Mouse (Mus musculus): Measurements from ENCODE around the gene Eif4e. TPM values are rescaled to one million over a fixed set of nuclear protein-coding genes. Genes with fewer than 3 reads are reported as not detected.
A peak's percentile ranks its signal among the peaks of the same experiment; 100 is the strongest.
"Not testable (repeated sequence)": the region's sequence is repeated elsewhere in the genome, so short reads cannot be mapped to it uniquely, and the experiment has no call there.

Gene Eif4e
- polyA plus RNA-seq, 1 experiment from 2014 or later = 401 TPM

DNA sequence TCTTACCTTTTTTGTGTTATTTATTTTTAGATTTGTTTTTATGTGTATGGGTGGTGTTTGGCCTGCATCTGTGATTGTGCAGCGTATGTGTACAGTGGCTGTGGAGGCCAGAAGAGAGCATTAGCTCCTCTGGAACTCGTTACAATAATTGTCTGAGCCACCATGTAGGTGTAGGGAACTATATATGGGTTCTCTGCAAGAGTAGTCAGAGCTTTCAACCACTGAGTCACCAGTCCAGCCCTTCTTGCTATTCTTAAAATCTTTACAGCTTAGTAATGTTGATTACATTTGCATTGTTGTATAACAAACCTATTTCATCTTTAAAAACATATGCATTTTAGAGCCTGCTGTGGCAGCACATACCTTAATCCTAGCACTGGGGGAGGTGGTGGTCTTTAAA, 20.7 kb downstream of the Eif4e start:
- Histone ChIP-seq H3K36me3 (ENCODE audit: control insufficient read depth, insufficient read depth, low read length) (peaks cover 7% of the 10 kb centered on the region; the same call in 1 of the 2 replicates), H3K27ac (ENCODE audit: low read depth, low read length) (no peak overlapping the region), H3K4me3 (ENCODE audit: low read depth, low read length) (no peak overlapping the region), H3K9ac (ENCODE audit: low read depth, low read length) (no peak overlapping the region), H3K27me3 (ENCODE audit: control insufficient read depth, insufficient read depth, low read length) (no peaks in the 10 kb centered on the region), H3K4me2 (replicated peaks; ENCODE audit: low read depth, low read length) (no peak overlapping the region), H3K4me1 (replicated peaks; ENCODE audit: control insufficient read depth, insufficient read depth, low read length) (no peaks in the 10 kb centered on the region), H3K9me3 (ENCODE audit: control insufficient read depth, low read length) (no peaks in the 10 kb centered on the region)
- DNase-seq (ENCODE audit: low spot score) (no peak), ATAC-seq (ENCODE audit: low FRiP score) (no peak)
- whole genome bisulfite sequencing = 91% methylated on average over 2 of the region's 2 CpGs

DNA sequence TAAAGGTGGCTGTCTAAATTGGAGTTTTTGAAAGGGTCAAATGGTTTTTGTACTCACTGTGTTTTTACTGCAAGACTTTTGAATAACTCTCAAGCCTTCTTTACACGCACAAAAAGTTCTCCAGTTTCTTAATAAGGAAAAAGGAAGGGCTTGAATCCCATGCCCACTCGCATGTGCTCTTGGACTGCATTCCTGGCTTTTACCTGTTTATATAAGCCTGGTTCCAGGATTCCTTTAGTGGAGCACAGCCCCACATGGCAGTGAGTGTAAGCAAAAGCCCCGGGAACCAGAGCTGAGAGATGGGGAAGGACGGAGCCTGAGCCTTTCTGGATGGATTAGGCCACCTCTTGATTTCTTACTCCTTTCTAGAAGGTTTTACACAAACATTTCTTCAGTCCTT, 23.1 kb downstream of the Eif4e start:
- DNase-seq (ENCODE audit: low spot score) = no peak
- 89% methylated on average over 4 of the region's 4 CpGs for WGBS
- no peak for ATAC-seq (ENCODE audit: low FRiP score)
- H3K4me2 ChIP-seq (replicated peaks; ENCODE audit: low read depth, low read length) = no peak overlapping the region
- H3K4me3 ChIP-seq (ENCODE audit: low read depth, low read length) = no peak overlapping the region
- H3K27me3 ChIP-seq (ENCODE audit: control insufficient read depth, insufficient read depth, low read length) = no peaks in the 10 kb centered on the region
- H3K36me3 ChIP-seq (ENCODE audit: control insufficient read depth, insufficient read depth, low read length) = peaks cover 7% of the 10 kb centered on the region
- no peak overlapping the region for H3K9ac ChIP-seq (ENCODE audit: low read depth, low read length)
- H3K27ac ChIP-seq (ENCODE audit: low read depth, low read length) = no peak overlapping the region
- no peaks in the 10 kb centered on the region for H3K4me1 ChIP-seq (replicated peaks; ENCODE audit: control insufficient read depth, insufficient read depth, low read length)
- H3K9me3 ChIP-seq (ENCODE audit: control insufficient read depth, low read length) = no peaks in the 10 kb centered on the region

DNA sequence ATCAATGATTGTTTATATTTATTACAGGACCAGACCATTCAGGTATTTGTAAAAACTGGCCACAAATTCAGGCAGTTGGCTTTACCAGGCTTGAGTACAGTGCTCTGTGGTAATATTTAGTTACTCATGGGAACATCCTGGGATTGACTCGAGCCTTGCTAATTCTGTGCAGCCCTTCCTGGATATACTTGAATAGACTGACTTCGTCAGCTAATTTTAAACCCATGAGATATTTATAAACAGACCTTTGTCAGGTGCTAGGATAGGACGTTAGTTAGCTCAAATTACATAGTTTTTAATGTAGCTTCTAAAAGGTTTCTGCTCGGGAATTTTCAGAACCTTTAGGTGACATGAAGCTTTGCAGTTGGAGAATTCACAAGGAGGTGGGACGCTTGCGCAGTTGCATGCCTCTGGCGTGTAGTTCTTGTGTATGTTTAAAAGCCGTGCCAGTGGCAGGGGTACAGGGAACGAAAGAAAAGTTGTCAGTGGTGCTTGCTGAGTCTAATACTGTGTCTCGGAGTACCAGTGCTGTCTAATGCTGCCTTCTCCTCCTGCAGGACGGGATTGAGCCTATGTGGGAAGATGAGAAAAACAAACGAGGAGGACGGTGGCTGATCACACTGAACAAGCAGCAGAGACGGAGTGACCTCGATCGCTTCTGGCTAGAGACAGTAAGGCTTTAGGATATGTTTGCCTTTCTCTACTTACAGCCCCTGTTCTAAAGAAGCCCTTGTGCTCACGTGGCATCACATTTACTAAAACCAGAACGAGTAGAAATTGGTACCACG, 24.6 kb downstream of the Eif4e start:
- H3K36me3 ChIP-seq (ENCODE audit: control insufficient read depth, insufficient read depth, low read length) = peaks cover 7% of the 10 kb centered on the region
- WGBS = 93% methylated on average over 19 of the region's 19 CpGs
- H3K4me3 ChIP-seq (ENCODE audit: low read depth, low read length) = no peak overlapping the region
- no peak for DNase-seq (ENCODE audit: low spot score)
- no peaks in the 10 kb centered on the region for H3K9me3 ChIP-seq (ENCODE audit: control insufficient read depth, low read length)
- no peak for ATAC-seq (ENCODE audit: low FRiP score)
- no peaks in the 10 kb centered on the region for H3K27me3 ChIP-seq (ENCODE audit: control insufficient read depth, insufficient read depth, low read length)
- no peak overlapping the region for H3K9ac ChIP-seq (ENCODE audit: low read depth, low read length)
- no peak overlapping the region for H3K4me2 ChIP-seq (replicated peaks; ENCODE audit: low read depth, low read length)
- H3K27ac ChIP-seq (ENCODE audit: low read depth, low read length) = no peak overlapping the region
- H3K4me1 ChIP-seq (replicated peaks; ENCODE audit: control insufficient read depth, insufficient read depth, low read length) = no peaks in the 10 kb centered on the region

DNA sequence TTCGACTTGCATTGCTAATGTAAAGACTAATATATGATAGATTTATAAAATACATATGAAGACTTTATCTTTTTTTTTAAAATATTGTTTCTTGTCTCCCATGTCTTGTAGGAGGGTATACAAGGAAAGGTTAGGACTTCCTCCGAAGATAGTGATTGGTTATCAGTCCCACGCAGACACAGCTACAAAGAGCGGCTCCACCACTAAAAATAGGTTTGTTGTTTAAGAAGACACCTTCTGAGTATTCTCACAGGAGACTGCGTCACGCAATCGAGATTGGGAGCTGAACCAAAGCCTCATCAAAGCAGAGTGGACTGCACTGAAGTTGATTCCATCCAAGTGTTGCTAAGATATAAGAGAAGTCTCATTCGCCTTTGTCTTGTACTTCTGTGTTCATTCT, 29.3 kb downstream of the Eif4e start:
- not testable (repeated sequence) for H3K4me2 ChIP-seq (replicated peaks; ENCODE audit: low read depth, low read length); H3K27ac ChIP-seq (ENCODE audit: low read depth, low read length); ATAC-seq (ENCODE audit: low FRiP score); H3K27me3 ChIP-seq (ENCODE audit: control insufficient read depth, insufficient read depth, low read length); DNase-seq (ENCODE audit: low spot score); H3K36me3 ChIP-seq (ENCODE audit: control insufficient read depth, insufficient read depth, low read length); H3K9ac ChIP-seq (ENCODE audit: low read depth, low read length); H3K4me3 ChIP-seq (ENCODE audit: low read depth, low read length); H3K4me1 ChIP-seq (replicated peaks; ENCODE audit: control insufficient read depth, insufficient read depth, low read length); H3K9me3 ChIP-seq (ENCODE audit: control insufficient read depth, low read length)
- WGBS = 97% methylated on average over 8 of the region's 8 CpGs

- Histone ChIP-seq H3K36me3 (ENCODE audit: control insufficient read depth, insufficient read depth, low read length) (no peaks in the 10 kb centered on the region; the same call in 1 of the 2 replicates), H3K9me3 (ENCODE audit: control insufficient read depth, low read length) (no peaks in the 10 kb centered on the region), H3K9ac (ENCODE audit: low read depth, low read length) (no peak overlapping the region), H3K27ac (ENCODE audit: low read depth, low read length) (no peak overlapping the region), H3K4me2 (replicated peaks; ENCODE audit: low read depth, low read length) (no peak overlapping the region), H3K4me3 (ENCODE audit: low read depth, low read length) (no peak overlapping the region), H3K27me3 (ENCODE audit: control insufficient read depth, insufficient read depth, low read length) (no peaks in the 10 kb centered on the region), H3K4me1 (replicated peaks; ENCODE audit: control insufficient read depth, insufficient read depth, low read length) (no peaks in the 10 kb centered on the region)
- 74% methylated on average over 4 of the region's 4 CpGs for WGBS
- DNase-seq (ENCODE audit: low spot score) = peak; percentile 52
- ATAC-seq (ENCODE audit: low FRiP score) = 0 out of 2 replicates have a peak, but pooled peaks have one; percentile 57
Measured at GRCm38 (mm10) chr3:138558529-138558928, 32.5 kb downstream of the Eif4e start.

DNA sequence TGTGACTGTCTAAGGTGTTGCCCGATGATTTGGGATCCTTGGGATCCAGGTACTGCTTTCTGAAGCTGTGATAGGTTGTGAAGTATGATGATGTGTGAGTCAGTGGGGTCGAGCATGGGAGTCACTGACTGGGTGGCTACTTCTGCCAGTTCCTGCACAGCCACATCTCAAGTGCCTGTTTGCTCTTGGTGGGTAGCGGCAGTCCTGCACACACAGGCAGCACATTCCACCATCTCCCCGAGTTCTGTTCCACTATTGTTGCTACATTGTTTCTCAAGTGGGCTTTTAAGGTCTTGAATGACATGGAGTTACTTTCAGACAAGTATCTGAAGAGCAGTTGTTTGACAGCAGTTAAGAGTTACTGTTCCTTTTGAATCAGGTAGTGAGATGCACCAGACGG, 34.3 kb downstream of the Eif4e start:
- Histone ChIP-seq H3K27ac (ENCODE audit: low read depth, low read length) (0 out of 2 replicates have a peak overlapping the region, but pooled peaks have one; percentile 24), H3K4me2 (replicated peaks; ENCODE audit: low read depth, low read length) (no peak overlapping the region), H3K27me3 (ENCODE audit: control insufficient read depth, insufficient read depth, low read length) (no peaks in the 10 kb centered on the region), H3K36me3 (ENCODE audit: control insufficient read depth, insufficient read depth, low read length) (no peaks in the 10 kb centered on the region), H3K4me1 (replicated peaks; ENCODE audit: control insufficient read depth, insufficient read depth, low read length) (no peaks in the 10 kb centered on the region), H3K9ac (ENCODE audit: low read depth, low read length) (no peak overlapping the region), H3K4me3 (ENCODE audit: low read depth, low read length) (no peak overlapping the region), H3K9me3 (ENCODE audit: control insufficient read depth, low read length) (no peaks in the 10 kb centered on the region)
- WGBS = 81% methylated on average over 5 of the region's 5 CpGs
- DNase-seq (ENCODE audit: low spot score) = no peak
- ATAC-seq (ENCODE audit: low FRiP score) = no peak

GRCm38 (mm10) chr3:138560886-138561285, 34.9 kb downstream of the Eif4e start:
- no peak overlapping the region for H3K4me3 ChIP-seq (ENCODE audit: low read depth, low read length)
- 73% methylated on average over 3 of the region's 3 CpGs for WGBS
- no peak overlapping the region for H3K4me2 ChIP-seq (replicated peaks; ENCODE audit: low read depth, low read length)
- peak overlapping the region; percentile 49; the same call in 1 of the 2 replicates for H3K27ac ChIP-seq (ENCODE audit: low read depth, low read length)
- no peaks in the 10 kb centered on the region for H3K4me1 ChIP-seq (replicated peaks; ENCODE audit: control insufficient read depth, insufficient read depth, low read length)
- H3K36me3 ChIP-seq (ENCODE audit: control insufficient read depth, insufficient read depth, low read length) = no peaks in the 10 kb centered on the region
- ATAC-seq (ENCODE audit: low FRiP score) = peak; percentile 50; the same call in 1 of the 2 replicates
- no peaks in the 10 kb centered on the region for H3K9me3 ChIP-seq (ENCODE audit: control insufficient read depth, low read length)
- H3K27me3 ChIP-seq (ENCODE audit: control insufficient read depth, insufficient read depth, low read length) = no peaks in the 10 kb centered on the region
- no peak overlapping the region for H3K9ac ChIP-seq (ENCODE audit: low read depth, low read length)
- DNase-seq (ENCODE audit: low spot score) = peak; percentile 43

DNA sequence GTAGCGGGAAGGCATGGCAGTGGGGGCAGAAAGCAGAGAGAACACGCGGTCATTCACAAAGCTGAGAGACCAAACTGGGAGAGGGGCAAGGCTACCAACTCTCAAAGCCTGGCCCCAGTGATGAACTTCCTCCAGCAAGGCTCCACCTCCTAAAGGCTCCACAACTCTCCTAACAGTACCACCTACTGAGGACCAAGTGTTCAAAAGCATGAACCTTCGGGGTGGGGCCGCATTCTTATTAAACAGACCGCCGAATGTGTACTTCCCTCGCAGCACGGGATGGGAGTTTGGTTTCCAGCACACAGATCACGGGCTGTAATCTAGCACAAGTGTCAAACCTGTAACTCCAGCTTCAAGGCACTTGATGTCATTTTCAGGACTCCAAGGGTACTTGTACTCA, 52.9 kb downstream of the Eif4e start:
- DNase-seq (ENCODE audit: low spot score) (no peak), ATAC-seq (ENCODE audit: low FRiP score) (no peak)
- no peak overlapping the region for H3K4me3 ChIP-seq (ENCODE audit: low read depth, low read length)
- no peaks in the 10 kb centered on the region for H3K4me1 ChIP-seq (replicated peaks; ENCODE audit: control insufficient read depth, insufficient read depth, low read length)
- H3K9me3 ChIP-seq (ENCODE audit: control insufficient read depth, low read length) = no peaks in the 10 kb centered on the region
- H3K36me3 ChIP-seq (ENCODE audit: control insufficient read depth, insufficient read depth, low read length) = no peaks in the 10 kb centered on the region
- no peak overlapping the region for H3K9ac ChIP-seq (ENCODE audit: low read depth, low read length)
- H3K4me2 ChIP-seq (replicated peaks; ENCODE audit: low read depth, low read length) = no peak overlapping the region
- WGBS = 90% methylated on average over 10 of the region's 10 CpGs
- H3K27me3 ChIP-seq (ENCODE audit: control insufficient read depth, insufficient read depth, low read length) = no peaks in the 10 kb centered on the region
- no peak overlapping the region for H3K27ac ChIP-seq (ENCODE audit: low read depth, low read length)

GRCm38 (mm10) chr3:138586213-138586612, 60.2 kb downstream of the Eif4e start:
- H3K9ac ChIP-seq (ENCODE audit: low read depth, low read length) = no peak overlapping the region
- no peak overlapping the region for H3K4me2 ChIP-seq (replicated peaks; ENCODE audit: low read depth, low read length)
- WGBS = 37% methylated on average over 7 of the region's 7 CpGs
- H3K36me3 ChIP-seq (ENCODE audit: control insufficient read depth, insufficient read depth, low read length) = no peaks in the 10 kb centered on the region
- peak; percentile 28 for DNase-seq (ENCODE audit: low spot score)
- H3K27ac ChIP-seq (ENCODE audit: low read depth, low read length) = no peak overlapping the region
- H3K27me3 ChIP-seq (ENCODE audit: control insufficient read depth, insufficient read depth, low read length) = no peaks in the 10 kb centered on the region
- no peak overlapping the region for H3K4me3 ChIP-seq (ENCODE audit: low read depth, low read length)
- ATAC-seq (ENCODE audit: low FRiP score) = 0 out of 2 replicates have a peak, but pooled peaks have one; percentile 61
- H3K4me1 ChIP-seq (replicated peaks; ENCODE audit: control insufficient read depth, insufficient read depth, low read length) = no peaks in the 10 kb centered on the region
- no peaks in the 10 kb centered on the region for H3K9me3 ChIP-seq (ENCODE audit: control insufficient read depth, low read length)

All from hindbrain, embryonic 11.5 days (tissue).